Mouse (Mus musculus) right cerebral cortex, postnatal 14 days (tissue): Measurements from ENCODE around the gene Ruvbl2.
"Not testable (repeated sequence)": the region's sequence is repeated elsewhere in the genome, so short reads cannot be mapped to it uniquely, and the experiment has no call there.

ENCODE experiments used
- DNase-seq: peaks from one replicate; pipeline ENCODE4 v3.0.0; 2022

Gene Ruvbl2

DNA sequence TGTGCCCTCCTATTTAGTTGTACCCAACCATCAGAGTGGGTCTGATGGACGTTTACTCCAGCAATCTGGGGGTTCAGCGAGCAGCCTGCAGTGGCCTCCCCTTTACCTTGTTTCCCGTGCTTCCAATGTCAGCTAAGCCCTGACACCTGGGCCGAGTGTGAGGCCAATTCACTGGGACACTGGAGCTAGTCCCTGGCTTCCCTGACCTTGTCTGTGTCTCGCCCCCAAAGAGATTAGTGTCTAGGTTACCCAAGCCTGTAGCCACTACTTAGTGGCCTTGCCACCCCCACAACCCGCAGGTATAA is 17.3 kb downstream of the Ruvbl2 start, which contains the start of gene Lhb:
Gene Lhb, plus strand, starts transcription at position 206 of the 305 bp plus-strand sequence.
- DNase-seq, result no peak

DNA sequence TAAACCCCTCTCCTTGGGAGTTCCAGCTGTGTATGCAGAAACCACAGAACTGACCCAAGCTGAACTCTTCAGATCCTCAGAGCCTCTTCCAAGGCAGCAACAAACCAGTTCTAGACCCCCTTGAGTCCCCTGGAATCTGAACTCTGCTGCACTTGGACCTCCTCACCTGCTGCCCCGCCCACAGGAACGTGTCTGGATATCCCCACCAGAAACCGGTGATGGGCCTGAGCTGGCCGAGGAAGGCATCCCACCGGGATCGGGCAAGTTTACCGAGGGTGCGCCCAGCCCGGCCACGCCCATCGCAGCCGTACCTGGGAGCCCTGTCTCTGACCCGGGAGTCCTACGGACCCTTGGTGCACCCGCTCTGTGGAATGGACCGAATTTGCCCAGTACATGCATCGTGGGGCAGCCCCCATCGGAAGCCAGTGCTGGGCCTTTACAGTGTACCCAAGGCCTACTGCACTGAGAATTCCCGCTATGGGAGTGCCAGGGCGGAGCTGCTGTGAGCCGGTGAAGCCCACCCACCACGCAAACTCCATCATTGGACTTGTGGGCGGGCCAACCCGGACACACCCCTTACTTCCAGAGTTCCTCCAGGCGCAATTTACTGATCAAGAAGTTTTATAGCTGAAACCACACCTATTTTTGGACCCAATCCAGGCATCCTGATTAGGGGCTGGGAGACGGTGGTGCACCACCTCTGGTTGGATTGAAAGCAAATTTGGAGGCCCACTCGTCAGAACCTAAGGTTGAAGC is 17.9 kb downstream of the Ruvbl2 start:
- DNase-seq, result no peak

DNA sequence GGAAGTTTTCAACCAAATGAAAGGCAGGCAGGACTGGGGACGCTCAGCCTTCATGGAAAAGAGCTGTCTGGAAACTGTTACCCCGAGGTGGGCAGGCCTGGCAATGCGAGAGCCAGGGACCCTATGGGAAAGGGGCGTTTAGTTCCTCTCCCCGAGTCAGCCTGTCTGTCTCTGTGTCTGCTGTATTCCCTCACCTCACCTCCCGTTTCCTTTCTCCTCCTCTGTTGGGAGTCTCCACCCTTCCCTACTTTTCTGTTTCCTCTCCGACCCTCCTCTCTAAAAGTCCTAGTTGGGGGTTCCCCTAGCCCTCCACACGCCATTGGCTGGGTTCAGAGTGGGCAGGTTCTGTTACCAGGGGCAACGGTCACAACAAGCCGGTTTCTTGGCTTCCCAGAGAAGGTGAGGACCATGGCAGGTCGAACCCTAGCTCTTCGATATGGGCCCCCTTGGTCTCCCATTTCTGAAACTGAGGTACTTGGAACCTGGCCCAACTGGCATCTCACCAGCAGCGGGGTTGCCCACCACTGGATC is 19.9 kb downstream of the Ruvbl2 start:
- no peak for DNase-seq

GRCm38 (mm10) chr7:45415636-45416035 is 22.3 kb downstream of the Ruvbl2 start:
- DNase-seq, result no peak

DNA sequence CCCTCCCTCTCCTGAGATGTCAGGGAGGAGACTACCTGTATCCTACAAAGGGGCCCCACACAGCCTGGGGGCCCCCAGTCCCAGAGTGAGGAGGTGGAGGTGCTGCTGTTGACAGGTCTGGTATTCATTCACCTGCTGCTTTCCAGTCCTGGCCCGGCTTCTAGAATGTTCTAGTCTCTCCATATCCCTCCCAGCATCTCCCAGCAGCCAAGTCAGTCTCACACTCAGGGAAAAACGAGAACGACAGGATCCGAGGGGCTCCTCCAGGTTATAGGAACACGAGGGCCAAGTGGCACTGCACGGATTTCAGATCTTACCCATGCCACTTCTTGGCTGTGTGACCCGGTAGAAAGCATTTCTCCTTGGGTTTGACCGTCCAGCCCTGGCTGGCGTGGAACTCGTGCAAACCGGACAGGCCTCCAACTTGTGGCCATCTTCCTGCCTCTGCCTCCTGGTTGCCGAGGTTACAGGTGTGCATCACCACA is 23.1 kb downstream of the Ruvbl2 start:
- DNase-seq, result no peak

DNA sequence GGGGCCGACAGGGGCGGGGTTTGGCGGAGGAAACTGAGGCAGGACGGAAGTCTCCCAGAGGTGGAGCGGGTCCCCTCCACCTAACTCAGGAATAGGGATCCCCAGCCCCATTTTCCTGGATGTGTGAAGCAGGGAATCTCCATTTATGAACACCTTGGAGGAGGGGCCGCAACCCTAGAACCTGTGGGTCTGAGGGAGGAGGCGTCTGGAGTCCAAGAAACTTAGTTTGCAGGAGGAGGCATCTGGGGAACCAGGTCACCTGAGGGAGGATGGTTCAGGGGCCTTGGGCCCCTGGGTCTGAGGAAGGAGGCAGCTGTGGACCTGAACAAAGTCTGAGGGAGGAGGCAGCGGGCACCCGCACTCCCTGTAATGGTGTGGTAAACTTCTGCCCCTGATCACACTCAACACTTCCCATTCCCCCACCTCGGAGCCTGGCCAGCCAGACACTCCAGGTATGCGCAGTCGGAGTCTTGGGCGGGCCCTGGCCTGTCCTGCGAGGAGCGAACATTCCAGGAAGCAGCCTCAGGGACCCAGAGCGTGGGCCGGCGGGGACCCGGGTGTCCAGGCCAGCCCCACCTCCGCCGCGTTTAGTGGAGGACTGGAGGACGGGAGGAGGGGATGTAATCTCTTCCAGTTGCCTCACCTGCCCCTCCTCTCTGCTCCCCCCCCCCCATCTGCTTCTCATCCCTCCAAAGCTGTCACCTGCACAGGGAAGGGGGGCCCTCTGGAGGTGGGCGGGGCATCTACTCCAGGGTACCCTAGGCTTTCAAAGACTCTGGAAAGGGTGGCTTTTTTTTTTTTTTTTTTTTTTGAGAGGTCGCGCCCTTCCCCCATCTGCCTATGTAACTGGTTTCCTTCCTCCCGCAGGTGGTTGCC is 23.8 kb downstream of the Ruvbl2 start:
- DNase-seq, result no peak

GRCm38 (mm10) chr7:45413113-45413863 is 24.6 kb downstream of the Ruvbl2 start, which contains the start of gene Ntf5:
Ntf5 (plus strand) TSS chr7:45413695.
- DNase-seq, result no peak

- no peak for DNase-seq
These were observed 25.5 kb downstream of the Ruvbl2 start for GRCm38 (mm10) chr7:45412421-45412820.

- DNase-seq, result no peak
These were observed 28.3 kb downstream of the Ruvbl2 start for GRCm38 (mm10) chr7:45409497-45410163.

GRCm38 (mm10) chr7:45408949-45409348 is 28.9 kb downstream of the Ruvbl2 start:
- DNase-seq, result no peak

GRCm38 (mm10) chr7:45408351-45408750 is 29.5 kb downstream of the Ruvbl2 start:
- DNase-seq, result no peak

DNA sequence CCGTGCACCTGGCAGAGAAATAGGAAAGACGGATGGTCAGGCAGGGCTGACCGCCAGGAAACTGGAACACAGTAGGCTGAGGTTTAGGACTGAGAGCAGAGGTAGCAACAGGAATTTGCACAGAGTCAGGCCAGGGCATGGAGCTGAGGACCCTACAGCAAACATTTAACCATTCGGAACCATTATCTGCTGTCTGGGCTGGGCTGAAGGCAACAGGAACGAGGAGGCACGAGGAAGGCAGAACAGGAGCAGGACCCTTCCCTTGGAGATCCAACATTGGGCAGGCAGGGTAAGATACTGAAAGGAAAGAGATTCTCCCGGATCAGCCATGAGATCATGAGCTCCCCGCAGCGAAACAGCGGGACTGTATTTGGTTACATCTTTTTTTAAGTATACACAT is 30.1 kb downstream of the Ruvbl2 start:
- no peak for DNase-seq

DNA sequence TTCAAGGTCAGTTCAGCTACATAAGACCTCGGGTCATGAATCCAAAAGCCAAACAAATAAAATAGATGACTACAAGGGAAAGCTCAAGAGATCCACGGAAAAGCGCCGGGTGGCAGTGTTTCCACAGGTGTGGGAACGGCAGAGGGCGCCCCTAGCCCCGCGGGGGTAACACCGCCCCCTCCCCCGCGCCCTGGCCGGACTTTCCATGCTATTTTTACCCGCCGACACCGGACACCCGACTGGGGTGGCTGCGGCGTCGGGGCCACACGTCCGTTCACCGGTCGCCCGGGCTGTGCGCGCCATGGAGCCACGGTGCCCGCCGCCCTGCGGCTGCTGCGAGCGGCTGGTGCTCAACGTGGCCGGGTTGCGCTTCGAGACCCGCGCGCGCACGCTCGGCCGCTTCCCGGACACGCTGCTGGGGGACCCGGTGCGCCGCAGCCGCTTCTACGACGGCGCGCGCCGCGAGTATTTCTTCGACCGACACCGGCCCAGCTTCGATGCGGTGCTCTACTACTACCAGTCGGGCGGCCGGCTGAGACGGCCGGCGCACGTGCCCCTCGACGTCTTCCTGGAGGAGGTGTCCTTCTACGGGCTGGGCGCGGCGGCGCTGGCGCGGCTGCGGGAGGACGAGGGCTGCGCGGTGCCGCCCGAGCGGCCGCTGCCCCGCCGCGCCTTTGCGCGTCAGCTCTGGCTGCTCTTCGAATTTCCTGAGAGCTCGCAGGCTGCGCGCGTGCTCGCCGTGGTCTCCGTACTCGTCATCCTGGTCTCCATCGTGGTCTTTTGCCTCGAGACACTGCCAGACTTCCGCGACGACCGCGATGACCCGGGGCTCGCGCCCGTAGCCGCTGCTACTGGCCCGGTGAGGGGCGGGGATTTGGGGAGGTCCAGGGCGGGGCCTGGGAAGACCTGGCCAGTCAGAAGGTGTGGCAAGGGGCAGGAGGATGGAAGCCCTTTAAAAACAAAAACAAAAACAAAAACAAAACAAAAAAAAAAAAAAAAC is 31.4 kb downstream of the Ruvbl2 start:
- no peak for DNase-seq

DNA sequence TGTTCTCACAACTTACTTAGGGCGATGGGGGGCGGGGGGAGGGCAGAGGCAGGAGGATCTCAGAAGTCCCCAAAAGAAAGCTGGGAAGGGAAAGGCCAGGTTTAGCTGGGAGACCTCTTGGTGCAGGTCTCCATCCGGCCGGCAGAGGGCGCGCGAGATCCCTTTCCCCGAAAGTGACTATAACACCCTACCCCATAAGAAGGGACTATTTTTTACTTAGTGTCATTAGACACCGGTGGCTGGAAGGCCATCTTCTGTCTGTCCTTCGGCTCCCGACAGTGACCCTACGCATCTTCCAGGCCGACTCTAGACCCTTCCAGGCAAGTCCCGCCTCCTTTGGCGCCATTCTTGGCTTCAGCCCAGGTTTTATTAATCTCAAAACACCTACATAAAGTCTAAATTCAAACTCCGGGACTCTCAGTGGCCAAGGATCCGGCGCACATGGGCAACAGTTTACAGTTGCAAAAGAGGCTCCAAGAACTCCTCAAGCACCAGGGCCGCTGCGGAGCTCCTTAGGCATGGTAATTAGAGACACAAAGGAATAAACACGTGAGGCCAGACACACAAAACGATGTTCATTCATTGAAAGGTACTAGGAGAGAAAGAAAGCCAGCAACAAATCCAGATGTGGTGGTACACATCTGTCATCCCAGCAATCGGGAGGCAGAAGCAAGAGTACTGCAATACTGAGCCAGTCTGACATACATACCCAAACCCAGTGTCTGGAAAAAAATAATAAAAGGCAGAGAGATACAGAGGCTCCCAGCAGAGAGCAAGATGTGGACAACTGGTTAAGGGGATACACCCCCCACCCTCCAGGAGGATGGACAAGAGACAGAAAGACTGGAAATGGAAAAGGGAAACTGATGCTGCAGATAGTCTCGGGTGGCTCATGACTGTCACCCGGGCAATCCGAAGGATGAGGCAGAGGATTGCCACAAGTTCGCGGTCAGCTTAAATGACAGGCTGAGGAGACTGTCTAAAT is 32.5 kb downstream of the Ruvbl2 start, which contains the start of gene Kcna7:
Gene Kcna7, plus strand, starts transcription at position 563 of the 985 bp plus-strand sequence.
- DNase-seq, result peak; percentile 70

DNA sequence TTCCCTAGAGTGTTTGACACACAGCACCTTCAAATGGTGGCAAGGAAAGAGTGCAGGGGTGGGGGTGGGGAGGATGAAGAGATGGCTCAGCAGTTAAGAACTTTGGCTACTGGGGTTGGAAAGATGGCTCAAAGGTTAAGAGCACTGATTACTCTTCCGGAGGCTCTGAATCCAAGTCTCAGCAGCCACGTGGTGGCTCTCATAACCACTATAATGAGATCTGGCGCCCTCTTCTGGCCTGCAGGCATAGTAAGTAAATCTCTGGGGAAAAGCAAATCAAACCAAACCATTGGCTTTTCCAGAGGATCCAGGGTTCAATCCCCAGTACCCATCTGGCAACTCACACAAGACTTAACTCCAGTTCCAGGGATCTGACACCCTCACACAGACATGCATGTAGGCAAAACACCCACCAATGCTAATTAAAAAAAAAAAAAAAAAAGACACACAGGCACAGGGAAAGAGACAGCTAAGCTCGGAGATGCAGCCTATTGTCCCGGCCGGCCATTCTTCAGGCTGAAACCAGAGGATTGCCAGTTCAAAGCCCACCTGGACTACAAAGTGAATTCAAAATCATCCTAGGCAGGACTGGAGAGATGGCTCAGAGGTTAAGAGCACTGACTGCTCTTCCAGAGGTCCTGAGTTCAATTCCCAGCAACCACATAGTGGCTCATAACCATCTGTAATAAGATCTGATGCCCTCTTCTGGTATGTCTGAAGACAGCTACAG is 34.2 kb downstream of the Ruvbl2 start:
- peak; percentile 69 for DNase-seq

DNA sequence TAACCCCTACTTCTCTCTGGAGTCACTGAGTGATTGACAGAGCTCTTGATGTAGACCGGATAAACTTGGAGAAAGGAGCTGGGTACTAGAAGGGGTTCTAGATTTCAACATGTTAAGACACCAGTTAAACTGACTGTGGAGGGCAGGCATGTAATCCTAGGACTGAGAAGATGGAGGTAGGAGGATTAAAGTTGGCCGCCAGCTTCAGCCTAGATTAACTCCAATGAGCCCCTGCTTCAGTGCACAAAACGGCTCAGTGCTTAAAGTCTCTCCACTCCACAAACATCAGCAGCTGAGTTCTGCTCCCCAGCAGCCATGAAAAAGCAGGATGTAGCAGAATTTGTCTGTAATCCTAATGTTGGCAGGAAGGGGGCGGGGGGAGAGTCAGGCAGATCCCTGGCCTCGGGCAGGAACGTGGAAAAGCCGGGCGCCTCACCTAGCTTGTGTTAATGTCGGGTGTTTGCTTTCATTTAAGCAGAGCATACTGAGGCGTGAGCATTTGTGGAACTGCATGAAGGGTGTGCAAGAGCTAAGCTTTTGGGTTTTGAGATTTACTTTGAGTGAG is 36.3 kb downstream of the Ruvbl2 start:
- DNase-seq, result no peak

DNA sequence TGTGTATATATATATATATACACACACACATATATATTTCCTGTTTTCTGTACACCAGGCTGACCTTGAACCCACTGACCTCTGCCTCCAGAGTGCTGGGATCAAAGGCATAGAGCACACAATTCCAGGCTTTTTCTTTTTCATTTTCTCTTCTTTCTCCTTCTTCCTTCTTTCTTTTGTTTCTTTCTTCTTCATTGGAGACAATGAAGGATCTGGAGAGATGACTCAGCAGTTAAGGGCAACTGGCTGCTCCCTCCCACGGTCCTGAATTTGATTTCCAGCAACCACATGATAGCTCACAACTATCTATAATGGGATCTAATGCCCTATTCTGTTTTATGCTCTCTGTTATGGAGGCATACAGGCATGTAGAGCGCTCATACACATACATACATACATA is 41.1 kb downstream of the Ruvbl2 start:
- no peak for DNase-seq

- DNase-seq, result not testable (repeated sequence)
These were observed 41.5 kb downstream of the Ruvbl2 start for GRCm38 (mm10) chr7:45396337-45396775.
